Mouse (Mus musculus): ENCODE results near the gene Tmem143. TPM values are rescaled to one million over a fixed set of nuclear protein-coding genes. Genes with fewer than 3 reads are reported as not detected.
A peak's percentile ranks its signal among the peaks of the same experiment; 100 is the strongest.
"Not testable (repeated sequence)": the region's sequence is repeated elsewhere in the genome, so short reads cannot be mapped to it uniquely, and the experiment has no call there.

Tmem143 gene
- polyA plus RNA-seq, 1 experiment from 2014 or later: 6.2 TPM

DNA sequence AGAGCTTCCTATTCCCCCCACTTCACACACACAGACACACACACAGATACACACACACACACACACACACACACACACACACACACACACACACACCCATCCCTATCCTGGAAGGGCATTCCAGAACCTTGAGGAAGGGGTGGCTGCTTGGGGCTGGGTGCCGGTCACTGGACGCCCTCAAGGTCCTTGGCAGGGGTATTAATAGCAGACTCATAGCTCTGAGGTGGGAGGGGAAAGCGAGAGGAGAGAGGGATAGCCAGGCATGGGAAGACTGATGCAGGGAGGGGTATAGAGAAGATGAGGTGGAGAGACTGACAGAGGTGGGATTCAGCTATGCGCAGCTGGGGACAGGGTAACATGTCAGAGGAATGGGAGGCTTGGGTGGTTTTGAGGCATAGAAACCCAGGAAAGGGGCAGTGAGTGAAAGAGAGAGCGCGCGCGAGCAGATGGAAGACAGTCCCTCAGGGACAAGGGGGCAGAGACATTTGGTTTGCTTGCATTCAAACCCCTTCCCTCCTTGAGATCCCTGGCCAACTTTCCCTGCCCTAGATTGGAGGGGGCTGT, 27.6 kb upstream of the Tmem143 start:
- peaks cover 50% of the 10 kb centered on the region for H3K27me3 ChIP-seq
- H3K4me1 ChIP-seq (replicated peaks): peaks cover 61% of the 10 kb centered on the region
- H3K27ac ChIP-seq: peak overlapping the region; percentile 75; the same call in 1 of the 2 replicates
- peak overlapping the region; percentile 48 for H3K4me3 ChIP-seq
- peak overlapping the region; percentile 72 for H3K4me2 ChIP-seq
- H3K9ac ChIP-seq: peak overlapping the region; percentile 81
- no peak for ATAC-seq (ENCODE audit: low FRiP score)
- no peaks in the 10 kb centered on the region for H3K9me3 ChIP-seq
- WGBS: 10% methylated on average over 8 of the region's 8 CpGs
- 0 out of 2 replicates have a peak, but pooled peaks cover 3% of the 10 kb centered on the region for H3K36me3 ChIP-seq

GRCm38 (mm10) chr7:45869787-45870186, 27.0 kb upstream of the Tmem143 start:
- 6% methylated on average over 14 of the region's 14 CpGs for WGBS
- Histone ChIP-seq H3K4me2 (peak overlapping the region; percentile 72), H3K27ac (peak overlapping the region; percentile 75)

DNA sequence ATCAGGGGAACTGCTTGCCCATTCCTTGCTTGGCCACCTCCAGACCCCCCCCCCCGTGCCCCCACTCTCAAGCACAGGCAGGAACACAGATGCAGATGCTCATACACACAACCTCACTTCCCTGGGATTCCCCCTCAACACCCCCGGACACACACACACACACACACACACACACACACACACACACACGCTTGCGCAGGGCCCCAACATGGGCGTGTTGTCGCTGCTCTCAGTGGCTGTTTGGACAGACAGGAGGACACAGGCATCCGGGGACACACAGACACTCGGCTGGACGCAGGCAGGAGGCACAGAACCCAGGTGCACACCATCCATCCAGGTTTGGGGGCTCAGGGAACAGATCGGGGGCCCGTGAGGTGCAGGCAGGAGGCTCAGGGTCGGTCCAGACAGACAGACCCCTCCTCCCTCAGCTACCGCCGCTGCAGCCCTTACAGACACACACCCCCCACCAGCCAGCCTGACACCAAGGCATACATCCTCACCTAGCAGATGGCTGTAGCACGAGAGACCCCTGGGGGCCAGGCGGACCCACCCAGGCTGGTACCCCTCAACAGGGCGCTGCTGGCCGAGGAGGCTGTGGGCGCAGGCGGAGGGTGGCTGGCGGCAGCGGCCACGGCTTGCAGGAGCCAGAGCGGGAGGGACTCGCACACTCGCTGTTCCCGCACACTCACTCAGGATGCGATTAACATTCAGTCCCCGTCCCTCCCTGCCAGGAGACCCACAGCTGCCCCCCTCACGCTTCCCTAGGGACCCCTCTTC, 26.3 kb upstream of the Tmem143 start:
- H3K27me3 ChIP-seq: peaks cover 47% of the 10 kb centered on the region
- H3K36me3 ChIP-seq: peaks cover 13% of the 10 kb centered on the region
- peak overlapping the region; percentile 48 for H3K4me3 ChIP-seq
- H3K4me1 ChIP-seq (replicated peaks): peaks cover 71% of the 10 kb centered on the region
- ATAC-seq (ENCODE audit: low FRiP score): no peak
- H3K4me2 ChIP-seq: peak overlapping the region; percentile 72
- peak overlapping the region; percentile 75 for H3K27ac ChIP-seq
- WGBS: under 1% methylated on average over 28 of the region's 30 CpGs
- H3K9me3 ChIP-seq: no peaks in the 10 kb centered on the region
- H3K9ac ChIP-seq: peak overlapping the region; percentile 81

More at GRCm38 (mm10) chr7:45869787-45870186, 27.0 kb upstream of the Tmem143 start:
- peak overlapping the region; percentile 48 for H3K4me3 ChIP-seq
- ATAC-seq (ENCODE audit: low FRiP score): no peak
- H3K4me1 ChIP-seq (replicated peaks): peaks cover 67% of the 10 kb centered on the region
- H3K36me3 ChIP-seq: peaks cover 7% of the 10 kb centered on the region
- peak overlapping the region; percentile 81 for H3K9ac ChIP-seq
- H3K27me3 ChIP-seq: peaks cover 48% of the 10 kb centered on the region
- H3K9me3 ChIP-seq: no peaks in the 10 kb centered on the region

GRCm38 (mm10) chr7:45872624-45873023, 24.1 kb upstream of the Tmem143 start, which contains the start of gene Kdelr1:
TSS of gene Kdelr1 (plus strand) at chr7:45872772.
- Histone ChIP-seq H3K27me3 (peaks cover 38% of the 10 kb centered on the region), H3K36me3 (peaks cover 34% of the 10 kb centered on the region), H3K9me3 (no peaks in the 10 kb centered on the region), H3K4me3 (peak within 1 kb of the TSS; percentile 68), H3K4me2 (peak within 1 kb of the TSS; percentile 83), H3K4me1 (replicated peaks) (peaks cover 60% of the 10 kb centered on the region), H3K9ac (peak within 1 kb of the TSS; percentile 98), H3K27ac (peak within 1 kb of the TSS; percentile 89)
- under 1% methylated on average over 18 of the region's 18 CpGs for WGBS
- peak; percentile 63 for ATAC-seq (ENCODE audit: low FRiP score)

DNA sequence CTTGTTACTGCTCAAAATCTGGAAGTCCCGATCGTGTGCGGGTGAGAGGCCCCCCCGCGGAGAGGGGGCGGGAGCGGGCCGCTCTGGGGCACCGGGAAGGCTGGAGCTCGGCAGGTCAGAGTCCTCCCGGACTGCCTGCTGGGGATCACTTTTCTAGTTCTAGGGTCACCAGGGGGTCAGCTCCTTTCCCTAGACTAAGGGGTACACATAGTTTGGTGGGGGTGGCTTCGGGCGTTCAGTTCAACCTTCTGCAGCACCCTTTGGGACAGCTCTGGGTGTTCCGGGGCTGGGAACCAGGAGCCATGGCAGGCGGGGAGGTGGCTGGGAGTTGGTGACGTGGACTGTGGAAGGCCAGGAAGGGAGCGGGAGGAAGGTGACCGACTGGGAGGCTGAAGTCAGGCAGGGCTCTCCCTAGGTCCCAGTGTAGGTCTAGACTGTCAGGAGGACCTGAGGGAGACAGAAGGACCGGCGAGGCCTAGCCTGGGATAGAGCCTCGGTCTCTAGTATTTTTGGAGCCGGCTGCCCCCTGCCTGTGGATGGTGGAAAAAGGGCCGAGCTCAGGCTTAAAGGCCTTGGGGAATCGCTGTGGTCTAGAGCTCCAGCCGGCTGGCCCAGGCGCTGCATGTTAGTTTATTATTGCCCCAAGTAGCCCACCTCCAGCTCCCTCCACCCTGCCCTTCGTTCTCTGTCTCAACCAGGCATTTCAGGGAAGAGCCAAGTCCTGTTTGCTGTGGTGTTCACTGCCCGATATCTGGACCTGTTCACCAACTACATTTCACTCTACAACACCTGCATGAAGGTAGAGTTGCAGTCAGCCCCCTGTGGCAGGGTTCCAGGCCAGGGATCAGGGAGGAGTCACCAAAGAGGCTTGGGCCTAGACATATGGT, 23.4 kb upstream of the Tmem143 start:
- peak overlapping the region; percentile 83 for H3K4me2 ChIP-seq
- ATAC-seq (ENCODE audit: low FRiP score): peak; percentile 26
- 3% methylated on average over 28 of the region's 28 CpGs for whole genome bisulfite sequencing
- peaks cover 40% of the 10 kb centered on the region for H3K36me3 ChIP-seq
- H3K9me3 ChIP-seq: no peaks in the 10 kb centered on the region
- H3K27ac ChIP-seq: peak overlapping the region; percentile 89
- peak overlapping the region; percentile 68 for H3K4me3 ChIP-seq
- peaks cover 31% of the 10 kb centered on the region for H3K27me3 ChIP-seq
- H3K9ac ChIP-seq: peak overlapping the region; percentile 98
- H3K4me1 ChIP-seq (replicated peaks): peaks cover 53% of the 10 kb centered on the region

DNA sequence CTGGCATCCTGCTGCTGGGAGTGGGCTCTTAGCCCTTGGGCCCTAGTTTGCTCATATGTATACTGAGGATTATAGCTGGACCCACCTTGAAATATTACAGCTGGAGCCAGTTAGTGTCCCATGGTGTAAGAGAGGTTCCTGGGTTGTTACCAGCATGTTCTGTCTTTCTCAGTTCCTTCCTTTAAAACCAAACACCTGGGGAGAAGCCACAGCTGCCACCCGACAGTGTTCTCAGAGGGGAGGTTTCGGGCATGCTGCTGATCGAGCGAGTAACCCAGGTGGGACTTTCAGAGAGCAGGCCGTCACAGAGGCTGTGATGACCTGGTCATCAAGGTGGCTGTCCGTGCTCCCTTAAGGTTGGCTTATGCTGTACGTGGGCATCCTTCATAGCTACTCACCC, 19.8 kb upstream of the Tmem143 start:
- Histone ChIP-seq H3K9ac (no peak overlapping the region), H3K27ac (no peak overlapping the region), H3K4me1 (replicated peaks) (peaks cover 20% of the 10 kb centered on the region), H3K4me3 (no peak overlapping the region), H3K27me3 (no peaks in the 10 kb centered on the region), H3K36me3 (peaks cover 76% of the 10 kb centered on the region), H3K9me3 (no peaks in the 10 kb centered on the region), H3K4me2 (no peak overlapping the region)
- ATAC-seq (ENCODE audit: low FRiP score): no peak
- WGBS: 96% methylated on average over 7 of the region's 7 CpGs

DNA sequence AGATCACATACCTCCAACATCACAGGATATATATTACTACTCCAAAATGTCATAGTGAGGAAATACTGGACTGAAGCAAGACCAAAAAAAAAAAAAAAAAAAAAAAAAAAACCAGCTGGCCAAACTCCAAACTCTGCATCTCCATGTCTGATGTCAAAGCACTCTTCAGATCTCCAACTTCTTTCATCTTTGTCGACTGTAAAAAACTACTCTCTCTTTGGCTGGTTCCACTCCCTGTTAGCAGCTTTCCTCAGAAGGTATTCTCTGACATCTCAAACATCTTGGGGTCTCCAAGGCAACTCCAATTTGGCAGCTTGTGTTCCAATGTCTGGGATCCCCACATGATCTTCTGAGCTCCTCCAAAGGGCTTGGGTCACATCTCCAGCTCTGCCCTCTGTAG, 18.5 kb upstream of the Tmem143 start, which contains the start of gene Grin2d:
Gene Grin2d (minus strand): TSS at position 101 of the 400 bp plus-strand sequence.
- 100% methylated on average over 1 of the region's 1 CpGs for WGBS
- Histone ChIP-seq H3K36me3 (peaks cover 89% of the 10 kb centered on the region), H3K4me1 (replicated peaks) (peaks cover 19% of the 10 kb centered on the region)
- H3K27me3 ChIP-seq; H3K9me3 ChIP-seq; H3K9ac ChIP-seq; ATAC-seq (ENCODE audit: low FRiP score); H3K4me2 ChIP-seq; H3K4me3 ChIP-seq; H3K27ac ChIP-seq: not testable (repeated sequence)

DNA sequence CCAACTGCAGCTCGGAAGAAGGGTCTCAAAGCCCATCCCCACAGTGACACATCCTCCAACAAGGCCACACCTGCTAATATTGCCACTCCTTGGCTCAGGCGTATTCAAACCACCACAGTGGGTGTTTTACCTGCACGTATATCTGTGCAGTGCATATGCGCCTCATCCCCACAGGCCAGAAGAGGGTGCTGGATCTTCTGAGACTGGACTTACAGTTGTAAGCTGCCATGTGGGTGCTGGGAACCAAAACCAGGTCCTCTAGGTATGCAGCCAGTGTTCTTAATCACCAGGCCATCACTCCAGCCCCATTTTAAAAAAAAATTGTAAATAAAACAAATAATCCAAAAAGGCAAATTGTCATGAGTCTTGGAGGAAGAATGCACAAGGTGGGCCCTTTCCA, 16.2 kb upstream of the Tmem143 start:
- 97% methylated on average over 4 of the region's 4 CpGs for WGBS
- Histone ChIP-seq H3K9me3 (no peaks in the 10 kb centered on the region), H3K27me3 (no peaks in the 10 kb centered on the region), H3K4me1 (replicated peaks) (no peaks in the 10 kb centered on the region), H3K4me2 (no peak overlapping the region), H3K36me3 (peaks cover 97% of the 10 kb centered on the region), H3K9ac (no peak overlapping the region), H3K27ac (no peak overlapping the region; the same call in 1 of the 2 replicates), H3K4me3 (no peak overlapping the region)
- ATAC-seq (ENCODE audit: low FRiP score): no peak

DNA sequence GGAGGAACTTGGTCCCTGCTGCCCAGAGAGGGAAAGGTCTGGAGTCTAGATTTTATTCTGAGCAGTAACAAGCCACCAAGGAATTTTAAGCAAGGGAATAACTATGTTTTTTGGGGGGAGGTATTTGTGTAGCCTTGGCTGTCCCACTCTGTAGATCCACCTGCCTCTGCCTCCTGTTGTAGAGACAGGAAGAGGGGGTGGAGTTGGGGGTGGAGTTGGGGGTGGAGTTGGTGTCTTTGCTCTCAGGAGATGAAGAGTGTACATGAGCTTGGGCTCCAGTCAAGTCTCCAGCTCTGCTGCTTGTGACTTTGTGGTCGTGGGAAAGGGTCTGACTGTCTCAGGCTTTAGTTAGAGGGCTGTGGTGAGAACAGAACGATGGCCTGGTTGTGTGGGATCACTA, 15.7 kb upstream of the Tmem143 start:
- H3K36me3 ChIP-seq: peaks cover 92% of the 10 kb centered on the region
- 100% methylated on average over 2 of the region's 2 CpGs for WGBS
- H3K4me1 ChIP-seq (replicated peaks): no peaks in the 10 kb centered on the region
- no peak overlapping the region for H3K4me2 ChIP-seq
- no peak overlapping the region for H3K27ac ChIP-seq
- no peak overlapping the region for H3K9ac ChIP-seq
- no peak overlapping the region for H3K4me3 ChIP-seq
- no peak for ATAC-seq (ENCODE audit: low FRiP score)
- no peaks in the 10 kb centered on the region for H3K9me3 ChIP-seq
- no peaks in the 10 kb centered on the region for H3K27me3 ChIP-seq

GRCm38 (mm10) chr7:45887246-45887645, 9.5 kb upstream of the Tmem143 start:
- WGBS: 73% methylated on average over 3 of the region's 3 CpGs
- H3K4me2 ChIP-seq: no peak overlapping the region
- ATAC-seq (ENCODE audit: low FRiP score): no peak
- 0 out of 2 replicates have a peak overlapping the region, but pooled peaks have one; percentile 13 for H3K9ac ChIP-seq
- no peaks in the 10 kb centered on the region for H3K27me3 ChIP-seq
- no peaks in the 10 kb centered on the region for H3K4me1 ChIP-seq (replicated peaks)
- H3K9me3 ChIP-seq: no peaks in the 10 kb centered on the region
- H3K27ac ChIP-seq: no peak overlapping the region; the same call in 1 of the 2 replicates
- peaks cover 31% of the 10 kb centered on the region for H3K36me3 ChIP-seq
- H3K4me3 ChIP-seq: no peak overlapping the region

DNA sequence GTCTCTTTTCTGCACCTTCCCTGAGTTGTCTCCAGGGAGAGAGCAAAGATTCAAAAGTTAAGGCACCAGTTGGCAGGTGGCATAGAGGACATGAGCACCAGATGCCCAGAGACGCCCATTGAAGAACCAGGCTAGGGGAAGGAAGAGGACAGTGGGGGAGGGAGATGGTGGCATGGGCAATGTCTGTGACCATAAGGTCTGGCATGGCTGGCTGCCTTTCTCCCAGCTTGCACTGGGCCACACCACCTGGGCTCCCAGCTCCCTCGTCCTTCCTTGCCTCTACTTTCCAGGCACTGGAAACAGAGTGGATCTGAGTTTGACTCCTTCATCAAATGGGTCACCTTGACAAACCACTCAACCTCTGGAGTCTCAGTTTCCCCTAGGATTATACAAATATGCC, 4.1 kb upstream of the Tmem143 start:
- Histone ChIP-seq H3K27ac (no peak overlapping the region), H3K36me3 (no peaks in the 10 kb centered on the region), H3K9me3 (no peaks in the 10 kb centered on the region), H3K4me3 (no peak overlapping the region), H3K9ac (no peak overlapping the region), H3K4me2 (no peak overlapping the region), H3K4me1 (replicated peaks) (peaks cover 7% of the 10 kb centered on the region), H3K27me3 (peaks cover 5% of the 10 kb centered on the region)
- WGBS: 72% methylated on average over 2 of the region's 2 CpGs
- ATAC-seq (ENCODE audit: low FRiP score): no peak

Measured in hindbrain, embryonic 13.5 days (tissue).